Mouse (Mus musculus) inflammation-experienced regulatory T-cells, adult 6 months (primary cell): ENCODE measurements around the gene Nckap5. TPM values are rescaled to one million over a fixed set of nuclear protein-coding genes. Genes with fewer than 3 reads are reported as not detected.

Experiments used
- ATAC-seq: one replicate; pipeline ENCODE4 v1.8.0; 2017
- polyA plus RNA-seq, 3 experiments: library from polyadenylated mRNA; unstranded; fragments of 100-300 nt; shearing (Covaris generic); gene quantifications; one replicate each; pipeline ENCODE4 v1.2.1; 2017

Gene Nckap5
- polyA plus RNA-seq, 3 experiments from 2014 or later = 0.18 to 1.2 (median 1.1) TPM

DNA sequence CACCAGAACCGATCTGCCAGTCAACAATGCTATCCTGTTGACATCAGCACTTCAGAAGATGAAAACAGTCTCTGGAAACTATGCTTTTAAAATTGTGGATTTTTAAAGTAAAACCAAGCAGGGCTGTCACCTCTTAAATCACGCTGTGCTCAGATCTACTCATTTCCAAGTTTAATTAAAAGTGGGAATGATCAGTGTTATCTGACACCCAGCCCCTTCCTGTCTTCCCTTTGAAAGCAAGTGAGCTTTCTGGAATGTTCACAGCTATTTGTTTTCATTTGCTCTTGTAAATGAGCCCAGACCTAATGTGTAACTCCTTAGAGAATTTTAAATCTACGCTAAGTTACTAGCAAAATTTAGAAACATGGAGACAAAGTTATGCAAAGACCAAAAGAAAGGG, 491.3 kb downstream of the Nckap5 start:
- no peak for ATAC-seq

DNA sequence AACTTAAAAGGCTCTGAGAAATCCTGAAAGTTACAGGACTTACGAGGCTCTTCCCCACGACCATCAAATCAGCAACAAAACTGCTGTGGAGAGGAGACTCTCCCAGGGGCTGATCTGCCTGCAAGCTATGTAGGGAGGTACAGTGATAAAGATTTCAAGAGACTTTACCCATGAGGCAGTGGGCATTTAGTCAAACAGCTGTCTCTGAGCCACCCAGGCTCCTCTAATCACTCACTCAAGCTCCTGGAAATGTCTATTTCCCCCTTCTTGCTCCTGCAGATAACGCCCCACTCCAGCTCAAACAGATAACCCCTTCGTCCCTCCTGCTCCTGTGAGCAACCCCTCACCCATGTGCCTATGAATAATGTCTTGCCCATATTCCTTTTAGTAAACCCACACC, 496.4 kb downstream of the Nckap5 start:
- no peak for ATAC-seq

DNA sequence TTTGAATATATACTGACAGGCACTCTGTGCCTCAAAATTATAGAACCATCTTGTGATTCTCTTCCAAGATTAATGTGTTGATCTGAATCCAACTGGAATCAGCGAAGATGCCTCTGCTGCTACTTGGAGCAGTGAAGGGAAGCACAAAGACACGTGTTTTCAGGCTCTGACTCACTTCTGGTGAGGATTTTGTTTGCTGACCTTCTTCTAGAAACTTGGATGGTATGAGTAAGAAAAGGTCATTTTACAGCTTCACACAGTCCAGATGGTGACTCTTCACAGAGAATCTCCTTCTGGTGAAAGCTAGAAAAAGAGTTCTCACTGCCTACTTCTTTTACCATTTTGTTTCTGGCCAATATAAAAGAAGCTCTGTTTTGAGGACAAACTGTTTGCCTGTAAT, 498.6 kb downstream of the Nckap5 start:
- ATAC-seq = no peak

DNA sequence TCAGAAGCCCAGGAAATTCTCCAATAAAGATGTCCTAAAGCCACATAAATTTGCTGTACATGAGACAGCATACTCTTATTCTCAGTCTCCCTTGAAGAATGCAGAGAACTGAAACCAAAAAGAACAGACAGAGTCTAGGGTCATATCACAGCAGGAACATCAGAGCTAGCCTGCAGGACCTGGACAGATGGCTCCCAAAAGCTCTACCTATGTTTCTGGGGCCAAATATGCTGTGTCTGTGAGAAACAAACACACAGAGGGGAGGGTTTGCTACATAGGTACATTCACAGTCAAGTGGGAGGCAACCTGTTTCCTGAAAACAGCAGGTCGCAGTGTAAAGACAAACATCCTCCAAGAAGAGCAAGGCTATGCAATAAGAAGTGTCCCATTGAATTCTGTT, 509.9 kb downstream of the Nckap5 start:
- ATAC-seq = no peak

DNA sequence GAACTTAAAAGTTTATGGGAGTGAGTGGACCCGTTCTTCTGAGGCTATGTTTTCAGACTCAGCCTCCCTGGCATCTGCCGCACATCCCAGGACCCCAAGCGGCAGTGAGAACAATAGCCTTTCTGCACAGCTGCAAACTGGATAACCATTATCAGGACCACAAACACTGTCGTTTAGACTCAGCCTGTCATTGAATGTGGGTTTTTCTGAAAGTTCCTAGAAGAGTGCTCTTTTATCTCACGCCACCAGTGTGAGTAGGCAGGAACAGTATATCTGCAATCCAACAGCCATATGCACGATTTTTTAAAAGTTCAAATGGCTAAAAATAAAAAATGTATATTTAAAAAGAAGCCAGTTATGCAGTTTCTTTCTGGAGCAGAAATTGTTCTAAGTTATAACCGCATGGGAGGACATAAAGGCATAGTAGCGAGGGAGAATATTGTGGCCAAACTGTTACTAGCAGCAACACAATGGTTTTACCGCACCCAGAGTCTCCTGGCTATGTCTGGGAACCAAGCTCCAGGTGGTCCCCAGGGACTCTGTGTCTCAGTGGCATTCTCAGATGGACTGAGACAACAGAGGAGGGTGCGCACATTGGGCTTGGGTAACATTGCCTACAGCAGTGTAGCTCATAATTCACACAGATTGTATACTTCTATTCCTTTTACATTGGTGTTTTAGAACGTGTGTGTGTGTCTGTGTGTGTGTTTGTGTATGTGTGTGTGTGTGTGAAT, 512.6 kb downstream of the Nckap5 start:
- no peak for ATAC-seq

DNA sequence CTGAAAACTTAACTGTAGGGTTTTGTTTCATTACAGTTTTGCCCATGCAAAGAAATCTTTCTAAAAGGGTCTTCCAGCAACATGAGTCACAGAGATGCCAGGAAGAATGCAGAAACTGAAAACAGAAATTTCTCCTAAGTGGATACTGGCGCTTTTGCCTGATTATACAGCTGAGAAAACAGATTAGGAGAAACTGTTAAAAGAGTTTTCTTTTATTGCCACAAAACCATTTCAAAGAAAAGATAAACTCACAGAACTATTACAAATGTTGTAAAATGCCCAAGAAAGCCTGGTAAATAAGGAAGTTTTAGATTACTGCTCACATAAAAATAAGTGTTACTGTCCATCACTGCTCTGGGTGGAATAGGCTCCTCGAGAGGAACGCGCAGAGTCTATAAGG, 513.3 kb downstream of the Nckap5 start:
- no peak for ATAC-seq

DNA sequence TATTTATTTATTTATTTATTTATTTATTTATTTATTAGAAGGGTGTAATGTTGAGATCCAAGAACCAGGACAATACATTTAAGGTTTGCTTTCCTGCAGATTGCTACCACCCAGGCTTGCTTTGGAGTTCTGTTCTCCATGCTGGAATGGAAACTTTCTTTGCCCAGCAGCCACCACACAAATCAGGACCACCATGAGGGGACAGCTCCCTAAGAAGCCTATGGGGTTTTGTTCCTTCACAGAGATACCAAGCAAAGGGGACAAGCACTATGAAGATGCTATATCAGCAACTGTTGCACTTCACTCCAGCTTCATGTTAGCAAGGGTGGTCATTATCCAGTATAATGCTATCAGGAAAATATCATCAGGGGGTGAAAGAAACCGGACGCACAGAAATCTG, 513.7 kb downstream of the Nckap5 start:
- ATAC-seq = no peak

DNA sequence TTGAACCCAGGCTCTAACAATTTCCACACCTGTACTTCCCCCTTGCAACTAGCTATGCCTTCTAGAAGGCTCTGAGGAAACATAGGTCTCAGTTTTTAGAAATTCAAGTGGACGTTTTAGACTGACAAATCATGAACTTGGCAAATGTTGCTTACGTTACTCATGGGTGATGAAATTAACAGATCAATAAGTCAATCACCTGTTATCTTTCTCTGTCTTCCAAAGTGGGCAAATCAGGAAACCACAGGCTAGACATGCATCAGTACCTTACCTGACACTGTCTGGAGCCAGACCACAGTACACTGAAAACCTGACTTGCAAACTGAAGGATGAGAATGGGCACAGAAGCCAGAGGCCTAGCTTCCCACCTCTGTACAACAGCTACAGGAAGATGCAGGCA, 529.5 kb downstream of the Nckap5 start:
- no peak for ATAC-seq

DNA sequence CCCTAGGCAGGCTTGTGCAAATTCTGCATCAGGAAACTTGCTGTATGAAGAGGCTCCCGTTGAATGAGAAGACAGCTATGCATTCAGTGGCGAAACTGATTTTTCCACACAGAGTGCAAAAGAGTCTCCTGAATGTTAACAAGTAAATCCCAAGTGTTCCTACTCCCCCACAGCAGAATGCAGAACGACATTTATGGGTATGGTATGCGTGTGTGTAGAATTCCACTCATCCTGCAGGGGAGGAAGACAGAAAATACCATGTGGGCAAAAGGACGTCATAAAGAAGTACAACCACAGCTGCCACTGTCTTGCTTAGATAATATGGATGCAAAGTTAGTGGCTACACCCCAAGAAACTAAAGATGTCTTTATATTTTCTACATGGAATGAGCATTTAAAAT, 565.7 kb downstream of the Nckap5 start:
- ATAC-seq = no peak

DNA sequence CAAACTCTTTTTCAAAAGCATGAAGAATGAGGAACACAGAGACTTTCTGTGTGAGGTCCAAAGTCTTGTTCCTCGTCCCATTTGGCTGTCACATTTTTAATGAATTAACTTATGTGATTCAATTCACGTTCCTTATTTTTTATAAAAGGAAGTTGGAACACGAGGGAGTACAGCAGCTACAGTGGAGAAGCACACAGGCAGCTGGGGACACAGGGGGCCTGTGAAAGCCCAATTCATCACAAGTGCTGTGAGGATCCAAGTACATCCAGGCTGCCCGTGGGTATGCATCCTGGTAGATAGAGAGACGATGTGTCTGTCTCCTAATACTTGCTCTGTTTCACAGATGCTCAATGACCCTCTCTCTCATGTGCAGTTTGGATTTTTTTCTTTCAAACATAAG, 576.2 kb downstream of the Nckap5 start:
- no peak for ATAC-seq

DNA sequence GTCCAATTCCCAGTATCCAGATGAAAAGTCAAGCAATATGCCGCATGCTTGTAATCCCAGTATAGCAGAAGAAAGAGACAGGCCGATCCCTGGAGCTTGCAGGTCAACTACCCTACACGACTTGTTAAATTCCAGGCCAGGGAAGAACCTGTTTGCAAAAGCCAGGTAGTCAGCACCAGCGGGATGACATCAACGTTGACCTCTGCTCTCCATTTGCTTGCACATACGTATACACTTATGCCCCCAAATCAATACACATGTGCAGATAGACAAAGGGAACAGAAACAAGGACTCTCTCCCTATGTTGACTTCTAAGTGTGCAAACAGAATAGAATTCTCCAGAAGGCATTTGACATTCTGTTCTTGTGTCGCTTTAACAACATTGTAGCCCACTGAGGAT, 576.7 kb downstream of the Nckap5 start:
- no peak for ATAC-seq

DNA sequence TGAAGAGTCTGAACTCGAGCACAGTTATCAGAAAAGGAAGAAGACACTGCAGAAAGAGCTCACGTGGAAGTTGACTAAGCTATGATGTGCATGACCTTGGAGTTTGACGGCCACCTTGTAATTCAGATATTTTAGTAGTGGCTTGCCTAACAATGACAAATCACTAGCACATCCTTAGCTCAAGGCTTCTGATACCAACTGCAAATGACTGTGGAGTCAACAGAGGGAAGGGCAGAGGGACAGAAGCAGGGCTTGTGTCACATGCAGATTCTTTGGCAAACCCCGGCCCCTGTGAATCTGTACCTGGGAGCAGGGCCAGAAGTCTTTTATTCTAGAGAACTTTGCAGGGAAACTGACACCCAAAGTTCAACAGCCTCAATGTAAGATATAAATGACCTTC, 597.4 kb downstream of the Nckap5 start:
- ATAC-seq = no peak

DNA sequence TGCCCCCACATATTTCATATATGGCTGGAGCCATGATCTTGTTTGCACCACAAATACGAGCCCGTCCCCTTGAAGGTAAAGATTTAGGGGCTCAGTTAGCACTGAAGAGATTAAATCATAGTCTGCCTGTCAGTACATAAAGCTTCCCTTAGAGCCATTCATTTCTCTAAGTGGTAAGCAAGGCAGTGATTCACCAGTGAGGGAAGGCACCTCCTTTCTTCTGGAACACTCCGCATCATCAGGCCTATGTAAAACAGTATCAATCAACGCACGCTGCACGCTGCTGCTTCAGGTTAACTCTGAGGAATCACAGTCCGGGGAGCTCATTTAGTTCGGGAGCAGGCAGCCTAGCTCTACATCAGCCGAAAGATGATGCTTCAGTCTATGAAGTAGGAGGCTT, 599.4 kb downstream of the Nckap5 start:
- no peak for ATAC-seq

DNA sequence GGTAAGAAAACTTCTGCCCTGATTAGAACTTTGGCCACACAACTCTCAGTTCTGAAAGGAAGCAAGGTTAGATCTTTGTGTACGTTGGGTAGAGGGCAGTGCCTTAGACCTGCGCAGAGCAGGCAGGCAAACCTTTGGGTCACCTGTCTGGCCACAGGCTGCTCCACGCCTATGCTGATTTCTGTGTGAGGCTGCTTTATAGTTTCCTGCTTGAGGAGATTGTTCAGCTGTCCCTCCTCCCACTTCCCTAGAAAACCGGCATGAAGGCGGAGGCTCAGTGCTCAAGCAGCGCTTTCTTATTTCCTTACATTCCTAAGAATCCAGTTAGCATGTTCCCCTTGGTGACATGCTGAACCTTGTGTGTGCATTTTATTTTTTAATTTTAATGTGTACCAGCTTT, 620.4 kb downstream of the Nckap5 start:
- no peak for ATAC-seq

DNA sequence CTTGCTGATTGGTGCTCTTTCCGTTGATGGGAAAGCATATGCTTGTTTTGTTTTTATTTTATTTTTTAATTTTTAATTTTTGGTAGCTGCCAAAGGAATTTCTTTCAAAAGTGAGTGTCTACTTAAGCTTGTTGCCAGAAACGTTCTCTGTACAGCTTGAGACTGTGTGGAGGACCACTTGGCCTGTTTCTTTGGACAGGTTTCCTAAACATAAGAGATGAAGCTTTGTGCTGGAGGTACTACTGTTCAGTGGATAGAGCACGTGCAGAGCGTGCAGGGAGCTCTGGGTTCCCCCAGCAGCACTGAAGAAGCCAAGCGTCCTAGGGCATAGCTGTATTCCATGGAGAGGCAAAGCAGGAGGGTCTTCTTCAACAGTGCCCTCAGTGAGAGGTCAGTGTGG, 620.9 kb downstream of the Nckap5 start:
- no peak for ATAC-seq

DNA sequence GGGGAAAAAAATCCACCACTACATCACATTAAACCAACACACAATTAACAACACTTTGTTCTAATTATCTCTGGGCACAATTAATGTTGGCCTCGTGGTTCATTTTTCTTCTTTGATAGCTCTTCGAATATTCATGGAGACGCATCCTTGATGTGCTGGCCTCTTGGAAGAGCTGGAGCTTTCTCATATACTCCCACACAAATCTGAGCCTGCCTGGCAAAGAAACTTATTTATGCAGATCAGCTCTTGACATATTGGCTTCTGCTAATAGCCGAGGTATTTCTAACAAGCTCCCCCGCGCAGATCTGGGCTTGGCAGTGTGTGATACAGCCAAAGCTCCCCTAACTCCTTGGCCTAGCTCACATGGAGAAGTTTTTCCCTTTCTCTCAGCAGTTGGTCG, 621.5 kb downstream of the Nckap5 start:
- ATAC-seq = no peak

DNA sequence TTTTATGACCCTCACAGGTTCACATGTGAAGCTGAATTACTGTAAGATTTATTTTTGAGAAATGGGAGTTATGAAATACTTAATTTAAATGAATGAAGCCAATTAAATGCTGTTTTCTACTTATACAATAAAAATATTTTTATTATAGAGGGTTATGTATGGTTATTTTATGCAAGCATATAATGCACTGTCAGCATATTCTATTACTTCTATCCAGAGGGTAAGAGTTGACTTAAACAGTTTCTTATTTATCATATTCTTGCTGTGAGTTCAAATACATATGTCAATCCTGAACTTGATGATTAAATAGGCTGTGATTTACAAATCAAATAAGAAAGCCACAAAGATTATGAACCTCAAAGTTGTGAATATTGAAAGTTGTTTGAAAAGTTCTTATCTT, 633.7 kb downstream of the Nckap5 start:
- ATAC-seq = no peak

DNA sequence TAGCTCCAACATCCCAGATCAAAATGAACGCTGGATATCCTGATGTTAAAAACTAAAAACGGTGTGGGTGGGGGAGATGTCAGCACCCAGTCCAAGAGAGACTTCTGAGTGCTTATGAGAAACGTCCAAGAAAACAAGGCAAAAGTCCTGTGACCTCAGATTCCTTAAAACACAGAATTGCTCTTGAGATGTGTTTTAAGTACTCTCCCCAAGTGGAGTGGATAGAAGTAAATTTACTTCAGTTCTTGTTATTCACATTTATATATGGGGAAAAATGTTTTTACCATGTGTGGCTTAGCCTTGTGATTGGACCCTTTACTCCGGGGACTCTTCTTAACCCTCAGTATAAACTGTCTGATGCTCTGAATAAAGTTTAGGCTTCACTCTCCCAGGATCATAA, 640.2 kb downstream of the Nckap5 start:
- ATAC-seq = no peak

DNA sequence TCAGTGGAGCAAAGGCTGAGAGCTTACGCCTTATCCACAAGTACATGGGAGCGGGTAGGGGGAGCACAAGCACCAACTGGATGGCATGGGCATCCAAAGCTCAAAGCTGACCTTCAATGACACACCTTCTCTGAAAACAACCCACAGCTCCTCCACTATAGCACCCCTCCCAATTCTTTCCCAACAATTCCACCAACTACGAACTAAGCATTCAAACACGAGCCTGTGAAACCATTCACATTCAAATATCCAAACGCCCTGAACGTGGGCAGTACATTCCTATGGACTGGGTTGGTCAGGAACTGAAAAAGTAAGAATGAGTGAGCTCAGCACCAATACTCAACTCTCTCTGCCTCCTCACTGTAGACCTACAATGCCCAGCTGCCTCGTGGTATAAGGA, 646.8 kb downstream of the Nckap5 start:
- ATAC-seq = no peak

DNA sequence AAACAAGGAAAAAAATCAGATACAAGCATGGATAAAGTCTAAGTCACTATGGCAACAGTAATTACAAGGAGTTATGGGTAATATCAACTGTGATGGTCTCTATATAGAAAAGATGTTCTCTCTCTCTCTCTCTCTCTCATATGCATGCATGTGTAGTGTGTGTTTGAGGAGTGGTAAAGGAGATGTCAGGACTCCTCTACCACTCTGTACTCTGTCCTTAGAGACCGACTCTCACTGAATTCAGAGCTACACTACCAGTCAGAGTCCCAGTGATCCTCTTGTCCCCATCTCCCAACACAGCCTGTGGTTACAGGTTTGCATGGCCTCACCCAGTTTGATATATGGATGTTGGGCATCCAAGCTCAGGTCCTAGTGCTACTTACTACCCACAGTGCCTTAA, 662.0 kb downstream of the Nckap5 start:
- no peak for ATAC-seq

DNA sequence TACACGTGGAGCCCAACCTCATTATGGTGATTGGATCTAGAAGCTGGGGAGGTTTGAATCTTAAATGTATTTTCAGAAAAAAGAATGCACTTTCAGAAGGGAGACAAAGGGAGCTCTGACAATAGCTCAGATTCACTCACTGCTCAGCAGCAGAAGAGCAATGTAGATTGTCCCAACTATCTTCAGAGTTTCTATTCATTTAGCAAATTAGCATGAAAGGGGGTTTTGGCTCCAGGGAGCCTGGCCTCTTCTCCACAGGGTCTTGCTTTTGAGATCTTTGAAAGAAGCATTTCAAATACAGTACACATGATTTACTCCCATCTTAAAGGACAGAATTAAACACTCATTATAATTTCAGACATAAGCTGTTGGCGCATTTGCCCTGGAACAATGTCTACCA, 662.5 kb downstream of the Nckap5 start:
- no peak for ATAC-seq

DNA sequence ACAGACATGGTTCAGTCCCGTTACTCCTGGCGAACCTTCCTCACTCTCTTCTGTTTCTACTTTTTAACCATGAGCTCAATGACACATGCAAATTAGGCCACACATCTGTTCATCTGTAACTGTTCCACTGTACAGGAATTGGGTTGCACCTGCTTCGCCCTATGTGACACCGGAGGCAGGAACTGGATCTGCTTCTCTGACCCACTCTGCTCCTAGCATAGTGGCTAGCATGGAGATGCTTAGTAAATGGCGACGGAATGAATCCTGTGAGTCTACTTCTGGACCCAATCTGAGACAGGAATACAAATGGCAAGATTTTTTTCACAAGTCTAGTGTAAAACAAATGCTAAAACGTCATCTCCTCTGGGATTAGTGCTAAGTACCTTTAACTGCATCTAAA, 663.1 kb downstream of the Nckap5 start:
- ATAC-seq = no peak

DNA sequence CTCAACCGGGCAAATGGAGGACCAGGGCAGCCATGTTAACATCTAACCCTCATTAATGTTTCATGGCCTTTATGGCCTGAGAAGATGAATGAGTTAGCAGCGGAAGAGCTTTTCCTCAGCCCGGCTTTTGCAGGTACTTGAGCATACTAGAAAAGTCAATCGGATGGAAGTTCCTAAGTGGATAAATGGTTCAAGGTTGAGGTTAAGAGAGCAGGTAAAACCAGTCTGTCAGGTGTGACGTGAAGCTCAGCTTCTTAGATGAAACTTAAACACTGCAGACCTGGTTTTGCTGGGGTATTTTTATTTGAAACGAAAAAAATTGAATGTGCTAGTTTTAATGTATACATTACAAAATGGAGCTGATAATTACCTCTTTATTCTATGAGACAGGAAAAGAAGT, 671.3 kb downstream of the Nckap5 start:
- no peak for ATAC-seq

DNA sequence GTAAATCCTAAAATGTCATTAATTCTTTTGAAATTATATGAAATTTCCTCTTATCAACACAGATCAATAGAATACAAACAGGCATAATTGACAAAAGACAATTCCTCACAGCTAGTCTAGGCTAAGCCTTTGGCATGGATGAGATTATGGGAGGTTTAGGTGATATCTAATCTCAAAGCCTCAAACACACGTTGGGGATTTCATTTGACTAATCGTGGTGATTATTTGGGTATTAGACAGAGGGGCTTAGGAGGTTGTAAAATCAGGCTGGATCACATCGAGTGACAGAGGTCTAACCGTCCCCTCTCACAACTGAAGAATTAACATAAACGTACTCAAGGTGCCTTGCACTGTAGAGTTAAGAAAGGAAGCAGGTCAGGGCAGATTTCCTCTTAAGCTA, 674.8 kb downstream of the Nckap5 start:
- no peak for ATAC-seq

DNA sequence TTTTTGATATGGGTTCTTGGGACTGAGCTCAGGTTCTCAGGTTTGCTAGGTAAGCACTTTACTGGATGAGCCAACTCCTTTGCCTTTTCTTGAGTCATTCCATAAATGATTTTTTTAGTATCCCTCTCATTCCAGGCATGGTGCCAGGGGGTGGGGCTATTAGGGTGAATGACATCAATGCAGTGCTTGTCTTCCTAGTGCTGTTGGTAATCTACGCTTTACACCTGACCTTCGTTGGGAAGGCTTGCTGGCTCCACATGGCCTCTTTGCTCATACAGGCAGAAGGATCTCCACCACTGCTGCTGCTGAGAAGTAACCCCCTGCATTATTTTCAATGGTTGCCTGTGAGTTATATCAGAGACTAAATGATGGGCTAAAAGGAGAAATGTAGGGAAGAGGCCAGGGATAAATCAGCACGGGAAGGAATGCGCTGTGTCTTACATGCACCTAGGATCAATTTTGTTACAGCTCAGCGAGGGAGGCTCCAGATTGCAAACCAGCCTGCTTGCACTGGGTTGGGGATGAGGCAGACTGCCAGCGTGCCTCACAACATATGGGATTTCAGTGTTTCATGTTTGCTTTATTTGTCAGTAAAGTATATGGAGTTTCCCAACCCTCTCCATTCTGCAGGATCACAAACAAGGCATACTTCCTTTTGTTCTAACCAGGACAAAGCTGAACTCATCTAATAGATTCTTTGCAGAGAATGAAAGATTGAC, 676.9 kb downstream of the Nckap5 start:
- ATAC-seq = no peak
